ENCODE assay signal across 12 mouse cellular contexts in genomic region chr16:91865570-91866257, GRCm38 (mm10).
DNase-seq lines count a peak whose midpoint lies in the region; ATAC-seq lines count a peak whose summit lies in the region.
"Had no signal": no experiment of that assay in that cellular context is flagged by ENCODE, and none has a peak within 500 bp of the region (broad histone marks: within the 10 kb centered on the region; RNA-seq: fewer than 3 reads in every experiment).

No protein-coding gene starts in this region.

- DNase-seq in adrenal gland, postnatal 10 days = peak; percentile 46
- no peak for DNase-seq in adrenal gland, postnatal 14 days
- DNase-seq in hindbrain, embryonic 14.5 days (ENCODE audit: low spot score) = no peak
- DNase-seq in MN1 (ENCODE audit: low spot score) = peak; percentile 36
- peak; percentile 39 for DNase-seq in liver
- DNase-seq in layer of hippocampus, postnatal 10 days (ENCODE audit: low spot score in 2 of 2) = no peak
- no peak for DNase-seq in adrenal gland, adult (ENCODE audit: inconsistent age in 2 of 2, low spot score in 1 of 2)
- DNase-seq: adrenal gland, adult 8-10 months had no signal

- H3K4me1 ChIP-seq in hindbrain, embryonic 16.5 days (ENCODE audit: control insufficient read depth, insufficient read depth, low read depth, low read length) = peaks cover 4% of the 10 kb centered on the region
- 0 out of 2 replicates have a peak, but pooled peaks cover 2% of the 10 kb centered on the region for H3K4me1 ChIP-seq in hindbrain, embryonic 14.5 days (replicated peaks; ENCODE audit: control insufficient read depth, insufficient read depth, low read length)

- H3K9me3 ChIP-seq in hindbrain, embryonic 16.5 days (ENCODE audit: control insufficient read depth, low read length) = no peaks in the 10 kb centered on the region
- no peaks in the 10 kb centered on the region for H3K9me3 ChIP-seq in hindbrain, embryonic 14.5 days (ENCODE audit: control insufficient read depth, low read length)
- H3K9me3 ChIP-seq: embryonic facial prominence, embryonic 15.5 days; G1E; intestine, embryonic 15.5 days had no signal

- no peak for ATAC-seq in hindbrain, embryonic 16.5 days
- ATAC-seq in hindbrain, embryonic 14.5 days (ENCODE audit: low FRiP score) = no peak

- no peak overlapping the region for H3K4me2 ChIP-seq in hindbrain, embryonic 16.5 days (ENCODE audit: low read length)
- H3K4me2 ChIP-seq in hindbrain, embryonic 14.5 days (replicated peaks) = no peak overlapping the region
- H3K4me2 ChIP-seq: embryonic facial prominence, embryonic 15.5 days; intestine, embryonic 15.5 days had no signal

- H3K9ac ChIP-seq in hindbrain, embryonic 16.5 days (ENCODE audit: low read depth, low read length) = no peak overlapping the region
- no peak overlapping the region for H3K9ac ChIP-seq in hindbrain, embryonic 14.5 days
- H3K9ac ChIP-seq: embryonic facial prominence, embryonic 15.5 days; intestine, embryonic 15.5 days had no signal

- 0 out of 2 replicates have a peak overlapping the region, but pooled peaks have one; percentile 3 for H3K27ac ChIP-seq in hindbrain, embryonic 16.5 days (ENCODE audit: low read depth, low read length)
- H3K27ac ChIP-seq in hindbrain, embryonic 14.5 days = no peak overlapping the region

- no peak overlapping the region for H3K4me3 ChIP-seq in hindbrain, embryonic 16.5 days (ENCODE audit: low read length)
- H3K4me3 ChIP-seq in hindbrain, embryonic 14.5 days (replicated peaks; ENCODE audit: low read length) = no peak overlapping the region
- H3K4me3 ChIP-seq: embryonic facial prominence, embryonic 15.5 days; intestine, embryonic 15.5 days had no signal

- peaks cover 29% of the 10 kb centered on the region for H3K36me3 ChIP-seq in hindbrain, embryonic 16.5 days (ENCODE audit: control insufficient read depth, insufficient read depth, low read length)
- H3K36me3 ChIP-seq in hindbrain, embryonic 14.5 days (replicated peaks; ENCODE audit: control insufficient read depth, insufficient read depth) = peaks cover 76% of the 10 kb centered on the region
- H3K36me3 ChIP-seq: intestine, embryonic 15.5 days had no signal

- H3K27me3 ChIP-seq in hindbrain, embryonic 16.5 days (replicated peaks; ENCODE audit: control insufficient read depth, insufficient read depth, low read length) = no peaks in the 10 kb centered on the region
- H3K27me3 ChIP-seq in hindbrain, embryonic 14.5 days (ENCODE audit: control insufficient read depth, insufficient read depth, low read length) = no peaks in the 10 kb centered on the region
- H3K27me3 ChIP-seq: embryonic facial prominence, embryonic 15.5 days; intestine, embryonic 15.5 days had no signal

- 74% methylated on average over 7 of the region's 7 CpGs for whole genome bisulfite sequencing in hindbrain, embryonic 16.5 days
- WGBS in hindbrain, embryonic 14.5 days = 79% methylated on average over 7 of the region's 7 CpGs

Comparison
In these comparisons a context has a peak if more than half of its experiments do, and no peak if none do; other contexts are left out.
1. DNase-seq: peak in adrenal gland, postnatal 10 days (single experiment), MN1 (single experiment) and liver (single experiment); none in adrenal gland, postnatal 14 days (single experiment), hindbrain, embryonic 14.5 days (single experiment), layer of hippocampus, postnatal 10 days (0 of 2) and adrenal gland, adult (0 of 2).